Mouse (Mus musculus): ENCODE measurements around the gene Ntm. TPM values are rescaled to one million over a fixed set of nuclear protein-coding genes. Genes with fewer than 3 reads are reported as not detected.

Gene Ntm
- polyA plus RNA-seq, 1 experiment from 2014 or later, result 39.7 TPM

DNA sequence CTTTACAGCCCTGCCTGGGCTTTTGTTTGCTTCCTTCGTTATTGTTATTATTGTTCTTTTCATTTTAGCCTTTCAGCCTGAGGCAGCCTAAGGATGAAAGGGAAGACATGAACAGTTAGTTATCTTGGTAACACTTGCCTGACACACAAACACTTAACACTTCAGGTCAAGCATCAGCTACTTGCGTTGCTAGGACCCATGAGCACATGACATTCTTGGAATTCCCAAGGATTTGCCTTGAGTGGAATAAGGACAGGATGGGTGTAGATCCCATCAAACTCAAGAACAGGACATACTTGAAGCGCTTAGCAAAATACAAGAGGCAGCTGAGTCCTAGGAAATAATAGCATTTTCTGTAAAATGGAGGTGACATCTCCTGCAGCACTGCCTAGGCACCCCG is 186.4 kb downstream of the Ntm start:
- Histone ChIP-seq H3K4me2 (no peak overlapping the region), H3K27ac (ENCODE audit: low read depth, low read length) (no peak overlapping the region), H3K36me3 (ENCODE audit: control insufficient read depth, insufficient read depth, low read length) (no peaks in the 10 kb centered on the region), H3K4me3 (ENCODE audit: low read depth, low read length) (no peak overlapping the region), H3K4me1 (ENCODE audit: control insufficient read depth, insufficient read depth, low read length) (peaks cover 4% of the 10 kb centered on the region; the same call in 1 of the 2 replicates), H3K9ac (ENCODE audit: low read depth, low read length) (no peak overlapping the region), H3K27me3 (ENCODE audit: control insufficient read depth, insufficient read depth, low read length) (no peaks in the 10 kb centered on the region), H3K9me3 (replicated peaks; ENCODE audit: control insufficient read depth, low read length) (no peaks in the 10 kb centered on the region)
- no peak for ATAC-seq (replicated peaks; ENCODE audit: insufficient number of reproducible peaks, low FRiP score, low TSS enrichment)
- 54% methylated on average over 4 of the region's 4 CpGs for WGBS (ENCODE audit: insufficient replicate concordance)

DNA sequence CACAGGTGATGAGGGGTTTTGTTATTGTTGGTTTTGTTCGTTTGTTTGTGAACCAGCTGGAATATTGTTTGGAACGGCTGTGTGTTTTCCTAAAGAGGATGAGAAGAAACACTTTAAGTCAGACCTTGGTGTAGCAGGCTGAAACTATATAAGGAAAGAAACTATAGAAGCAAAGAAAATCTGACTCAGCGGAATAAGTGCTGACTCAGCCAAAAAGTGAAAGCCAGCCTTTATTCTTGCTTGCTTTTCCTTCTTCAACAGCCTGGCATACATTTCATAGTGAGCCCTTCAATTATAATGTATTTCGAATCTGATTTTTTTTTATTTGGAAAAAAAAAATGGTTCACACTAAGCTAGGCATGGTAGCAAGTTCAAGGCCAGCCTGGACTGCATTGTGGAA is 186.9 kb downstream of the Ntm start:
- no peak overlapping the region for H3K9ac ChIP-seq (ENCODE audit: low read depth, low read length)
- H3K27me3 ChIP-seq (ENCODE audit: control insufficient read depth, insufficient read depth, low read length), result no peaks in the 10 kb centered on the region
- no peaks in the 10 kb centered on the region for H3K9me3 ChIP-seq (replicated peaks; ENCODE audit: control insufficient read depth, low read length)
- H3K4me3 ChIP-seq (ENCODE audit: low read depth, low read length), result no peak overlapping the region
- no peak overlapping the region for H3K4me2 ChIP-seq
- ATAC-seq (replicated peaks; ENCODE audit: insufficient number of reproducible peaks, low FRiP score, low TSS enrichment), result no peak
- no peaks in the 10 kb centered on the region for H3K36me3 ChIP-seq (ENCODE audit: control insufficient read depth, insufficient read depth, low read length)
- no peak overlapping the region for H3K27ac ChIP-seq (ENCODE audit: low read depth, low read length)
- H3K4me1 ChIP-seq (ENCODE audit: control insufficient read depth, insufficient read depth, low read length), result peaks cover 4% of the 10 kb centered on the region; the same call in 1 of the 2 replicates
- WGBS (ENCODE audit: insufficient replicate concordance), result 77% methylated on average over 4 of the region's 4 CpGs

DNA sequence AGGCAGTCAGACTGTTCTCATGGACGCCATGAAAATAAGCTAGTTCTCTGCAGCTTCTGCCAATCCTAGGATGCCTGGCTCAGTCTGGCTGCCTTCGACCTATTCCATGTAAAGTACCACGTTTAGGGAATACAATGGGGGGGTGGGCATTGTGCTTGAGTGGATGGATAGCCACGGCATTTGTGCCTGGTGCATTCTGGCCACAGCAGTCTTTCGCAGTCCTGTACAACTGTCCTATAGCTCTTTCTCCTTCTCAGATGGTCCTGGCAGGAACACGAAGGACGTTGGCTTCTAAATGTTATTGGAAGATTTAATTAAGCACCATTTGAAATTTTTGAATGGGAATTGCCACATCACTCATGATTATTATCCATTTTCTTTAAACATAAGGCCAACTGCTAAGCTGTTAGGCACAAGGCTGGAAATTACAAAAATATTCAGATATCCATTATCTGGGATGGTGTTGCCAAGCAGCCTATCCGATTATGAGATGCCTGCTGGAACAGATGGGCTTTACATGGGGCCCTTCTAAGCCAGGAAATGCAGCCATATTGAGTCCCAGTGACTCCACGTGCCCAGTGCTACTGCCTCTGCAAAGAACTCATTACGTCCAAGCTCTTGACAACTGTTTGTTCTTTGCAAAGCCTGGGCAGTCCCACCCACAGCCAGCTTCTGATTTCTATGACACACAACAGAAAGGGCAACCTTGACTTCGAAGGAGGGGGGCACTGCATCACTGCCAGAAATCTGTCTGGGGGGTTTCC is 190.1 kb downstream of the Ntm start:
- ATAC-seq (replicated peaks; ENCODE audit: insufficient number of reproducible peaks, low FRiP score, low TSS enrichment), result no peak
- WGBS (ENCODE audit: insufficient replicate concordance), result 71% methylated on average over 11 of the region's 11 CpGs
- peak overlapping the region; percentile 37; the same call in 1 of the 2 replicates for H3K27ac ChIP-seq (ENCODE audit: low read depth, low read length)

GRCm38 (mm10) chr9:29771870-29772269 is 191.1 kb downstream of the Ntm start:
- 5% methylated on average over 5 of the region's 5 CpGs for WGBS (ENCODE audit: insufficient replicate concordance)
- H3K4me3 ChIP-seq (ENCODE audit: low read depth, low read length), result no peak overlapping the region
- H3K9me3 ChIP-seq (replicated peaks; ENCODE audit: control insufficient read depth, low read length), result no peaks in the 10 kb centered on the region
- H3K4me2 ChIP-seq, result no peak overlapping the region; the same call in 1 of the 2 replicates
- H3K27ac ChIP-seq (ENCODE audit: low read depth, low read length), result peak overlapping the region; percentile 37; the same call in 1 of the 2 replicates
- 0 out of 2 replicates have a peak, but pooled peaks have one; percentile 39 for ATAC-seq (replicated peaks; ENCODE audit: insufficient number of reproducible peaks, low FRiP score, low TSS enrichment)
- H3K27me3 ChIP-seq (ENCODE audit: control insufficient read depth, insufficient read depth, low read length), result no peaks in the 10 kb centered on the region; the same call in 1 of the 2 replicates
- no peak overlapping the region for H3K9ac ChIP-seq (ENCODE audit: low read depth, low read length)
- no peaks in the 10 kb centered on the region for H3K36me3 ChIP-seq (ENCODE audit: control insufficient read depth, insufficient read depth, low read length)
- H3K4me1 ChIP-seq (ENCODE audit: control insufficient read depth, insufficient read depth, low read length), result no peaks in the 10 kb centered on the region

More for the DNA sequence above, 190.1 kb downstream of the Ntm start:
- H3K4me1 ChIP-seq (ENCODE audit: control insufficient read depth, insufficient read depth, low read length), result no peaks in the 10 kb centered on the region
- no peak overlapping the region for H3K4me3 ChIP-seq (ENCODE audit: low read depth, low read length)
- no peak overlapping the region for H3K4me2 ChIP-seq
- H3K9ac ChIP-seq (ENCODE audit: low read depth, low read length), result no peak overlapping the region
- H3K27me3 ChIP-seq (ENCODE audit: control insufficient read depth, insufficient read depth, low read length), result no peaks in the 10 kb centered on the region; the same call in 1 of the 2 replicates
- H3K9me3 ChIP-seq (replicated peaks; ENCODE audit: control insufficient read depth, low read length), result no peaks in the 10 kb centered on the region
- H3K36me3 ChIP-seq (ENCODE audit: control insufficient read depth, insufficient read depth, low read length), result no peaks in the 10 kb centered on the region

DNA sequence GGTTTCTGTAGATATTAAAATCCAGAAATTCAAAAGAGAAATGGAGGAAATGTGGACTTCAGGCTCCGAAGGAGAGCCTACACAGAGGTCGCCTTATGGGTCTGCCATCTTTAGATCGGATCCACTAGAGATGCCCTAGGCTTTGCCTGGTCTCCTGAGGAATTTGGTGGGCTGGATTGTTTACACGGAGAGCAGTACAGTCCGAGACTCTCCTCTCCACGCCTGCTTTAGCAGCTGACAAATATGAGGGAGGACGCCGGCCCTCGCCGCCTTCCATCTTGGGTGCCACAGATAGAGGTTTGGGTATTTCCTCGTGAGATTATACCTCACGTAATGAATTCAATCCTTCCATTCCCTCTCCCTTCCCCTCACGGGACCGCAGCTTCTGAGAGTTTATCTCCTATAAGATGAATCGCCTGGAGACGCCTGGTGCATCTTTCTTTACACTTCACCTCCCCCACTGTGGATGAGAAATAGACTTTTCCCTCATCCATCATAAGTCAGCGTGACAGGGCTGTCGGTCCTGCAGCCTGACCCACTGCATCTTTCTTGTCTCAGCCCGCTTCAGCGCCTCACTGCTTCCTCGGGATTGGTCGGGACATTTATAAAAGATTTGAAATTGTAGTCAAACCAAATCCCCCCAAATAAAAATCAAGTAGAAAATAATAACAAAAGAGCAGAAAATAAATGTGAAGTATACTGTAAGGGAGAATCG is 191.7 kb downstream of the Ntm start:
- no peak for ATAC-seq (replicated peaks; ENCODE audit: insufficient number of reproducible peaks, low FRiP score, low TSS enrichment)
- no peaks in the 10 kb centered on the region for H3K4me1 ChIP-seq (ENCODE audit: control insufficient read depth, insufficient read depth, low read length)
- no peaks in the 10 kb centered on the region for H3K36me3 ChIP-seq (ENCODE audit: control insufficient read depth, insufficient read depth, low read length)
- no peaks in the 10 kb centered on the region; the same call in 1 of the 2 replicates for H3K27me3 ChIP-seq (ENCODE audit: control insufficient read depth, insufficient read depth, low read length)
- peak overlapping the region; percentile 12; the same call in 1 of the 2 replicates for H3K4me2 ChIP-seq
- no peak overlapping the region for H3K27ac ChIP-seq (ENCODE audit: low read depth, low read length)
- no peak overlapping the region for H3K9ac ChIP-seq (ENCODE audit: low read depth, low read length)
- no peak overlapping the region for H3K4me3 ChIP-seq (ENCODE audit: low read depth, low read length)
- no peaks in the 10 kb centered on the region for H3K9me3 ChIP-seq (replicated peaks; ENCODE audit: control insufficient read depth, low read length)
- WGBS (ENCODE audit: insufficient replicate concordance), result 38% methylated on average over 23 of the region's 23 CpGs

- ATAC-seq (replicated peaks; ENCODE audit: insufficient number of reproducible peaks, low FRiP score, low TSS enrichment), result no peak
- no peak overlapping the region for H3K4me3 ChIP-seq (ENCODE audit: low read depth, low read length)
- H3K9ac ChIP-seq (ENCODE audit: low read depth, low read length), result no peak overlapping the region
- H3K9me3 ChIP-seq (replicated peaks; ENCODE audit: control insufficient read depth, low read length), result no peaks in the 10 kb centered on the region
- H3K36me3 ChIP-seq (ENCODE audit: control insufficient read depth, insufficient read depth, low read length), result no peaks in the 10 kb centered on the region
- no peak overlapping the region for H3K4me2 ChIP-seq
- H3K4me1 ChIP-seq (ENCODE audit: control insufficient read depth, insufficient read depth, low read length), result no peaks in the 10 kb centered on the region
- H3K27ac ChIP-seq (ENCODE audit: low read depth, low read length), result no peak overlapping the region
- no peaks in the 10 kb centered on the region; the same call in 1 of the 2 replicates for H3K27me3 ChIP-seq (ENCODE audit: control insufficient read depth, insufficient read depth, low read length)
- 41% methylated on average over 4 of the region's 4 CpGs for WGBS (ENCODE audit: insufficient replicate concordance)
Measured at GRCm38 (mm10) chr9:29769361-29769760, 193.6 kb downstream of the Ntm start.

- 68% methylated on average over 6 of the region's 6 CpGs for WGBS (ENCODE audit: insufficient replicate concordance)
- no peak overlapping the region for H3K9ac ChIP-seq (ENCODE audit: low read depth, low read length)
- no peaks in the 10 kb centered on the region; the same call in 1 of the 2 replicates for H3K27me3 ChIP-seq (ENCODE audit: control insufficient read depth, insufficient read depth, low read length)
- no peaks in the 10 kb centered on the region for H3K9me3 ChIP-seq (replicated peaks; ENCODE audit: control insufficient read depth, low read length)
- H3K4me2 ChIP-seq, result no peak overlapping the region
- H3K4me1 ChIP-seq (ENCODE audit: control insufficient read depth, insufficient read depth, low read length), result no peaks in the 10 kb centered on the region
- no peak overlapping the region for H3K4me3 ChIP-seq (ENCODE audit: low read depth, low read length)
- H3K27ac ChIP-seq (ENCODE audit: low read depth, low read length), result no peak overlapping the region
- H3K36me3 ChIP-seq (ENCODE audit: control insufficient read depth, insufficient read depth, low read length), result no peaks in the 10 kb centered on the region
- ATAC-seq (replicated peaks; ENCODE audit: insufficient number of reproducible peaks, low FRiP score, low TSS enrichment), result no peak
Measured at GRCm38 (mm10) chr9:29765990-29766980, 196.7 kb downstream of the Ntm start.

DNA sequence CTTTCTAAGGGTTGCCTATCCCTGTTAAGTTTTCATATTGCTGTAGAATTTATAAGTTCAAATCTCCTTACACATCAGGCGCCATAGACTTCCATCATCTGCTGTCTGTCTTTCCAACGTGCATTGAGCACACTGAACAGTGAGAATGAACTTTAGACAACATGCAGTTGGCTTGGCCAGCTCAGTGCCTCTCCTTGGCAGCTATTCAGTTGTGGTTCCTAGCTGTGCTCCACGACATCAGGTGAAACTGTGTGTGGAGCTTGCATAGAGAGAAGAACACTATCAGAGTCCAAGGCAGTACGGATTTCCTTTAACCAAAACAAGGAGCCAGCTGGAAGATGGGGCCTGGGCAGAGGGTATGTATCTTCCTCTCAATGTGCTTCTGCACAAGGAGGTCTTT is 199.6 kb downstream of the Ntm start:
- 73% methylated on average over 4 of the region's 4 CpGs for WGBS (ENCODE audit: insufficient replicate concordance)
- H3K27ac ChIP-seq (ENCODE audit: low read depth, low read length), result no peak overlapping the region
- no peaks in the 10 kb centered on the region for H3K27me3 ChIP-seq (ENCODE audit: control insufficient read depth, insufficient read depth, low read length)
- no peaks in the 10 kb centered on the region for H3K4me1 ChIP-seq (ENCODE audit: control insufficient read depth, insufficient read depth, low read length)
- ATAC-seq (replicated peaks; ENCODE audit: insufficient number of reproducible peaks, low FRiP score, low TSS enrichment), result no peak
- no peak overlapping the region for H3K4me3 ChIP-seq (ENCODE audit: low read depth, low read length)
- H3K4me2 ChIP-seq, result no peak overlapping the region
- H3K9ac ChIP-seq (ENCODE audit: low read depth, low read length), result no peak overlapping the region
- H3K36me3 ChIP-seq (ENCODE audit: control insufficient read depth, insufficient read depth, low read length), result no peaks in the 10 kb centered on the region
- no peaks in the 10 kb centered on the region for H3K9me3 ChIP-seq (replicated peaks; ENCODE audit: control insufficient read depth, low read length)
